Mouse (Mus musculus) limb, embryonic 15.5 days (tissue): ENCODE data around the gene Gm17174. TPM values are rescaled to one million over a fixed set of nuclear protein-coding genes. Genes with fewer than 3 reads are reported as not detected.
"Not testable (repeated sequence)": the region's sequence is repeated elsewhere in the genome, so short reads cannot be mapped to it uniquely, and the experiment has no call there.

Experiments used
- ATAC-seq: fragments of 200-750 bp; cut with Nextera tagmentation; 2 replicates; pipeline ENCODE4 v1.8.0; 2017; ENCODE audit warnings: low read depth, moderate TSS enrichment; ENCODE audit not compliant: insufficient number of reproducible peaks, low FRiP score, low TSS enrichment
- H3K27ac ChIP-seq: fragments of 300-500 bp; sonication (generic); 2 replicates; pipeline ENCODE4 v1.5.1; 2015; ENCODE audit warnings: moderate library complexity, mild to moderate bottlenecking, inconsistent platforms
- H3K27me3 ChIP-seq: fragments of 300-500 bp; sonication (generic); 2 replicates; pipeline ENCODE4 v1.6.1; 2015; ENCODE audit warnings: inconsistent platforms
- H3K36me3 ChIP-seq: fragments of 300-500 bp; sonication (generic); 2 replicates; pipeline ENCODE4 v1.6.1; 2015; ENCODE audit warnings: inconsistent platforms
- H3K4me1 ChIP-seq: fragments of 300-500 bp; sonication (generic); 2 replicates; pipeline ENCODE4 v1.6.1; 2015; ENCODE audit warnings: inconsistent platforms
- H3K4me2 ChIP-seq: fragments of 300-500 bp; sonication (generic); 2 replicates; pipeline ENCODE4 v1.6.1; 2015; ENCODE audit warnings: mild to moderate bottlenecking, inconsistent platforms
- H3K4me3 ChIP-seq: fragments of 300-500 bp; sonication (generic); 2 replicates; pipeline ENCODE4 v1.5.1; 2015; ENCODE audit warnings: mild to moderate bottlenecking, inconsistent platforms
- H3K9ac ChIP-seq: fragments of 300-500 bp; sonication (generic); 2 replicates; pipeline ENCODE4 v1.6.1; 2015; ENCODE audit warnings: inconsistent platforms
- H3K9me3 ChIP-seq: fragments of 300-500 bp; sonication (generic); 2 replicates; pipeline ENCODE4 v1.6.1; 2016; ENCODE audit warnings: inconsistent platforms
- WGBS: fragments of 180-500 bp; shearing (Covaris S2); methylation state at CpG from one replicate; pipeline ENCODE4 v1.1.7; 2015; 5-methylcytosine and 5-hydroxymethylcytosine counted together
- polyA plus RNA-seq: library from polyadenylated mRNA; unstranded; fragments of >200 nt; fragmentation: Nextera tagmentation; extraction: Ambion mirVana; gene quantifications from 2 replicates; pipeline ENCODE4 v1.2.1, GENCODE M21; 2015

Gene Gm17174
- not detected in 2 replicates for polyA plus RNA-seq

DNA sequence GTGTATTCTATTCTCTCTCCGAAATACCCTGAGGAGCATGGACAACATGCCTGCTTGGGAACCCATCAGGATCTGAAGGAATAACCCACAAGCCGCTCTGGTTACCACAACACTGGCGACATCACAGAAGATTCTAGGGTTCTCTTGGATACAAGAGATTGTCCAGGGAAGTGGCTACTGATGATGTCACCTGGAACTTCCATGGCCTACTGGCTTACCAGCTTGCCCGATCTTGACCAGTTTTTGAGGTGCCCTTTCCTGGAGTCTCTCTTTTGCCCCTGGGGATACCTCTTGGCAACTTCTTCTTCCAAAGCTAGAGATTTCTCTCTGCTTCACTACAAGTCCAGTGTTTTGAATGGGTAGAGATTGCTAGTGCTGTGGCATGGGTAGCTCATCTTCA, at the start of gene Gm17174:
Gene Gm17174, minus strand, starts transcription at position 101 of the 400 bp plus-strand sequence.
- H3K36me3 ChIP-seq, H3K9me3 ChIP-seq, H3K27me3 ChIP-seq, H3K4me3 ChIP-seq, H3K9ac ChIP-seq, H3K27ac ChIP-seq, ATAC-seq, H3K4me1 ChIP-seq, H3K4me2 ChIP-seq: not testable (repeated sequence)
- WGBS, result 88% methylated on average over 4 of the region's 4 CpGs

DNA sequence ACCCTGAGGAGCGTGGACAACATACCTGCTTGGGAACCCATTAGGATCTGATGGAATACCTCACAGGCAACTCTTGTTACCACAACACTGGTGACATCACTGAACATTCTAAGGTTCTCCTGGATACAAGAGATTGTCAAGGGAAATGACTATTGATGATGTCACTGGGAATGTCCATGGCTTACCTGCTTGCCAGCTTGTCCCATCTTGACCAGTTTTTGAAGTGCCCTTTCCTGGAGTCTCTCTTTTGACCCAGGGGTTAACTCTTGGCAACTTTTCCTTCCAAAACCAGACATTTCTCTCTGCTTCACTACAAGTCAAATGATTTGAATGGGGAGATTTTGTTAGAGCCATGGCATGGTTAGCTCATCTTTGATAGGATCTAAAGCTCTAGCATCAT, 43.6 kb upstream of the Gm17174 start, which contains the start of gene Gm4181:
Gene Gm4181, minus strand, starts transcription at position 101 of the 400 bp plus-strand sequence.
- H3K9ac ChIP-seq, H3K4me2 ChIP-seq, H3K9me3 ChIP-seq, H3K27me3 ChIP-seq, H3K27ac ChIP-seq, H3K36me3 ChIP-seq, H3K4me3 ChIP-seq, ATAC-seq, H3K4me1 ChIP-seq: not testable (repeated sequence)
- WGBS, result 79% methylated on average over 1 of the region's 1 CpGs

- H3K27me3 ChIP-seq, H3K4me1 ChIP-seq, H3K9me3 ChIP-seq, H3K9ac ChIP-seq, H3K4me3 ChIP-seq, H3K27ac ChIP-seq, H3K36me3 ChIP-seq, ATAC-seq, H3K4me2 ChIP-seq: not testable (repeated sequence)
- 93% methylated on average over 1 of the region's 1 CpGs for WGBS
These were observed 40.5 kb upstream of the Gm17174 start for GRCm38 (mm10) chr14:51632426-51632825.

- H3K36me3 ChIP-seq, result no peaks in the 10 kb centered on the region
- no peaks in the 10 kb centered on the region for H3K4me1 ChIP-seq
- WGBS, result 82% methylated on average over 1 of the region's 1 CpGs
- H3K4me3 ChIP-seq, result no peak within 1 kb of the TSS
- no peak for ATAC-seq
- H3K9ac ChIP-seq, result no peak within 1 kb of the TSS
- H3K27me3 ChIP-seq, result no peaks in the 10 kb centered on the region
- no peak within 1 kb of the TSS for H3K4me2 ChIP-seq
- no peak within 1 kb of the TSS for H3K27ac ChIP-seq
- H3K9me3 ChIP-seq, result no peaks in the 10 kb centered on the region
These were observed 19.3 kb upstream of the Gm17174 start, which contains the start of gene Gm17078 for GRCm38 (mm10) chr14:51611210-51611609. Gm17078 (minus strand) TSS chr14:51611310.

GRCm38 (mm10) chr14:51573963-51574362, 18.0 kb downstream of the Gm17174 start, which contains the start of gene Gm17175:
Gm17175 (minus strand) TSS chr14:51574063.
- not testable (repeated sequence) for H3K27ac ChIP-seq, H3K9ac ChIP-seq, H3K4me1 ChIP-seq, H3K27me3 ChIP-seq, H3K4me2 ChIP-seq, H3K4me3 ChIP-seq, ATAC-seq, H3K36me3 ChIP-seq, H3K9me3 ChIP-seq
- WGBS, result 91% methylated on average over 2 of the region's 2 CpGs

- Histone ChIP-seq H3K4me2 (no peak within 1 kb of the TSS), H3K27me3 (no peaks in the 10 kb centered on the region), H3K9ac (no peak within 1 kb of the TSS), H3K9me3 (no peaks in the 10 kb centered on the region), H3K4me1 (no peaks in the 10 kb centered on the region), H3K27ac (no peak within 1 kb of the TSS), H3K4me3 (no peak within 1 kb of the TSS), H3K36me3 (no peaks in the 10 kb centered on the region)
- 86% methylated on average over 4 of the region's 4 CpGs for WGBS
- ATAC-seq, result no peak
These were observed 39.4 kb downstream of the Gm17174 start, which contains the start of gene Gm5622 for GRCm38 (mm10) chr14:51552490-51552889. Gm5622 (plus strand) TSS chr14:51552790.

Other genes with a start within 250 kb of the Gm17174 start
- gene Gm7247, start 230.4 kb downstream of the Gm17174 start, polyA plus RNA-seq, result not detected in 2 replicates
- not detected in 2 replicates for gene Vmn2r88, start 181.3 kb downstream of the Gm17174 start, polyA plus RNA-seq
- not detected in 2 replicates for gene Vmn2r89, start 140.3 kb downstream of the Gm17174 start, polyA plus RNA-seq
- gene Gm5622, start 39.3 kb downstream of the Gm17174 start, polyA plus RNA-seq, result not detected in 2 replicates
- not detected in 2 replicates for gene Gm17175, start 18.1 kb downstream of the Gm17174 start, polyA plus RNA-seq
- not detected in 2 replicates for gene Gm17078, start 19.2 kb upstream of the Gm17174 start, polyA plus RNA-seq
- not detected in 2 replicates for gene Gm4181, start 43.5 kb upstream of the Gm17174 start, polyA plus RNA-seq
- not detected in 2 replicates for gene Gm17079, start 103.3 kb upstream of the Gm17174 start, polyA plus RNA-seq
- not detected in 2 replicates for gene Gm5800, start 125.0 kb upstream of the Gm17174 start, polyA plus RNA-seq
- not detected in 2 replicates for gene Ang4, start 181.5 kb upstream of the Gm17174 start, polyA plus RNA-seq
- gene AY358078, start 207.9 kb upstream of the Gm17174 start, polyA plus RNA-seq, result not detected in 2 replicates